Mouse (Mus musculus): ENCODE results near the gene Slit3.

- no peak for TF ChIP-seq CTCF (IDR thresholded peaks at IDR 0.05 in 2 of 3, conservative IDR thresholded peaks at IDR 0.05 in 1 of 3; ENCODE audit: control insufficient read depth in 1 of 3, insufficient read depth in 1 of 3, low read depth in 2 of 3, low read length in 3 of 3, poor library complexity in 1 of 3, severe bottlenecking in 1 of 3)
- no peak for TF ChIP-seq ZNF384 (IDR thresholded peaks at IDR 0.05; ENCODE audit: low read depth, low read length)
- TF ChIP-seq HCFC1 (IDR thresholded peaks at IDR 0.05; ENCODE audit: low read depth, low read length) = no peak
- no peak for TF ChIP-seq MEF2A (IDR thresholded peaks at IDR 0.05; ENCODE audit: extremely low read depth, insufficient replicate concordance, low read depth, low read length, poor library complexity, severe bottlenecking)
- no peak for TF ChIP-seq ZMIZ1 (IDR thresholded peaks at IDR 0.05; ENCODE audit: low read depth, low read length)
- no peak for TF ChIP-seq ELF1 (IDR thresholded peaks at IDR 0.05; ENCODE audit: low read depth, low read length)
- no peak for TF ChIP-seq ZC3H11A (IDR thresholded peaks at IDR 0.05; ENCODE audit: low read depth, low read length)
- TF ChIP-seq POLR2AphosphoS2 (IDR thresholded peaks at IDR 0.05; ENCODE audit: low read length) = no peak
- TF ChIP-seq POLR2A (IDR thresholded peaks at IDR 0.05; ENCODE audit: control insufficient read depth in 1 of 2, insufficient read depth in 1 of 2, low read depth in 1 of 2, low read length in 2 of 2, poor library complexity in 1 of 2) = no peak
These were observed 206.9 kb downstream of the Slit3 start for GRCm38 (mm10) chr11:35327899-35328298.

Data from MEL (cell line).